Mouse (Mus musculus) limb, embryonic 12.5 days (tissue): Measurements from ENCODE around the gene Ptpn11. TPM values are rescaled to one million over a fixed set of nuclear protein-coding genes. Genes with fewer than 3 reads are reported as not detected.
"Not testable (repeated sequence)": the region's sequence is repeated elsewhere in the genome, so short reads cannot be mapped to it uniquely, and the experiment has no call there.

Source experiments
- ATAC-seq: fragments of 200-750 bp; cut with Nextera tagmentation; 2 replicates; pipeline ENCODE4 v1.8.0; 2017; ENCODE audit warnings: low read depth, moderate TSS enrichment; ENCODE audit not compliant: insufficient number of reproducible peaks, insufficient read depth, low FRiP score, low TSS enrichment
- H3K27ac ChIP-seq: fragments of 300-500 bp; sonication (generic); 2 replicates; pipeline ENCODE4 v1.5.1; 2016; ENCODE audit warnings: mild to moderate bottlenecking, moderate library complexity
- H3K27me3 ChIP-seq: fragments of 300-500 bp; sonication (generic); 2 replicates; pipeline ENCODE4 v1.6.1; 2016; ENCODE audit warnings: mild to moderate bottlenecking, moderate library complexity
- H3K36me3 ChIP-seq: fragments of 300-500 bp; sonication (generic); 2 replicates; pipeline ENCODE4 v1.6.1; 2016; ENCODE audit warnings: mild to moderate bottlenecking, moderate library complexity
- H3K4me1 ChIP-seq: fragments of 300-500 bp; sonication (generic); replicated peaks from 2 replicates; pipeline ENCODE4 v1.6.1; 2016
- H3K4me2 ChIP-seq: fragments of 300-500 bp; sonication (generic); 2 replicates; pipeline ENCODE4 v1.6.1; 2016; ENCODE audit warnings: mild to moderate bottlenecking, moderate library complexity
- H3K4me3 ChIP-seq: fragments of 300-500 bp; sonication (generic); replicated peaks from 2 replicates; pipeline ENCODE4 v1.5.1; 2016; ENCODE audit warnings: mild to moderate bottlenecking
- H3K9ac ChIP-seq: fragments of 300-500 bp; sonication (generic); replicated peaks from 2 replicates; pipeline ENCODE4 v1.6.1; 2016; ENCODE audit warnings: mild to moderate bottlenecking, moderate library complexity
- H3K9me3 ChIP-seq: fragments of 300-500 bp; sonication (generic); 2 replicates; pipeline ENCODE4 v1.6.1; 2016; ENCODE audit warnings: mild to moderate bottlenecking, moderate library complexity
- WGBS: fragments of 180-500 bp; shearing (Covaris S2); methylation state at CpG from one replicate; pipeline ENCODE4 v1.1.7; 2016; 5-methylcytosine and 5-hydroxymethylcytosine counted together
- polyA plus RNA-seq: library from polyadenylated mRNA; unstranded; fragments of >200 nt; fragmentation: Nextera tagmentation; extraction: Ambion mirVana; gene quantifications from 2 replicates; pipeline ENCODE4 v1.2.1, GENCODE M21; 2016

Gene Ptpn11
- polyA plus RNA-seq, result 23.3 and 23.8 TPM in 2 replicates

DNA sequence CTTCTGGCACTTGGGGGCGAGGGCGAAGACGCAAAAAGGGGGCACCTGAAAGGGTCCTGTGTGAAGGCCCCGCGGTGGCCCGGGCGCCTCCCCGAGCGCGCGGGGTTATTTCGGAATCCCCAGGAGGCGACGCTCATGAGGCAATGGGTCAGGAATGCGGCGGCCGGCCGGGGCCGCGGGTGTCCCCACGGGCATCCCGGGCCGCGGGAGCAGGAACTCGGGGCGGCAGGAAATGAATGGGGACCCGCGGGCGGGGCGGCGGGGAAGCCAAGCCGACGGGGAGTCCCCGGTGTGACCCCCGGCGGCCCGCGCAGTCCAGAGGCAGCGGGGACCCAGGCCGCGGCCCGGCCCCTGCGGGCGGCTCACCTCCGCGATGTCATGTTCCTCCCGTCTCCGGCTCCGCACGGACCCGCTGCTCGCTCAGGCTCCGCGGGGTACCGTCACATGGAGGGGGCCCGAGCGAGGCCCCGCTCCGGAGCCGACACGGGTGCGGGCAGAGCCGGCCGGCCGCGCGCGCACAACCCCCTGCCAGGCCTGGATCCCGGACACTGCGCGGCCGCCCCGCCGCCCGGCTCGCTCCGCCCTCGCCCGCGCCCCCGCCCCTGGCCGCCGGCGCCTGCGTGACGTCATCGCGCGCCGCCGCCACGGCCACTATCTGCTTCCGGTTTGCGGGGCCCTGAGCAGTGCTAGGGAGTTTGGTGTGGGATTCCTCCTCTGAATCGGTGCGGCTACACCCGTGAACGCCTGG is at the start of gene Ptpn11:
TSS of gene Ptpn11 (minus strand) at position 562 of the 748 bp plus-strand sequence.
- H3K4me2 ChIP-seq, result peak within 1 kb of the TSS; percentile 73
- H3K9me3 ChIP-seq, result no peaks in the 10 kb centered on the region
- WGBS, result under 1% methylated on average over 98 of the region's 98 CpGs
- peak within 1 kb of the TSS; percentile 83 for H3K27ac ChIP-seq
- peaks cover 29% of the 10 kb centered on the region for H3K4me1 ChIP-seq
- H3K4me3 ChIP-seq, result peak within 1 kb of the TSS; percentile 95
- peak; percentile 86 for ATAC-seq
- no peaks in the 10 kb centered on the region for H3K27me3 ChIP-seq
- H3K36me3 ChIP-seq, result no peaks in the 10 kb centered on the region
- peak within 1 kb of the TSS; percentile 95 for H3K9ac ChIP-seq

DNA sequence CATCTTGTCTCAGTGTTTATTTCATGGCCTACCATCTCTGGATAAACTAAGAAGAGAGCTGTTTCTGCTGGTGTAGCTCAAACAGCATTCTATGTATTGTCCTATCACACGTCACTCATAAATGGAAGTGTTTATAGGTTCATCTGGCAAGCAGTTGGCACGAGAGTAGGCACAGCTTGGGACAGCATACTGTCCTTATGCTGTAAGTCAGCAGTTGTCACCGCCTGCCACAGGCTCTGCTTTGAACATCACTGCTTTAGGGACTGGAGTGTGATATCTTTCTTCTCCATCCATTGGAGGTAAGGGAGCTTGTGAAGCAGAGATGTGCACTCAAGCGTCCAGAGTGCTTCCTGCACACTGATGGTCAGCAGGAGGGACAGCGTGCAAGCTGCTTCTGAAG is 48.6 kb upstream of the Ptpn11 start:
- Histone ChIP-seq H3K9ac (no peak overlapping the region), H3K36me3 (no peaks in the 10 kb centered on the region), H3K4me1 (no peaks in the 10 kb centered on the region), H3K4me2 (no peak overlapping the region), H3K9me3 (no peaks in the 10 kb centered on the region), H3K4me3 (no peak overlapping the region), H3K27ac (no peak overlapping the region), H3K27me3 (no peaks in the 10 kb centered on the region)
- ATAC-seq, result no peak
- WGBS, result 78% methylated on average over 5 of the region's 5 CpGs

DNA sequence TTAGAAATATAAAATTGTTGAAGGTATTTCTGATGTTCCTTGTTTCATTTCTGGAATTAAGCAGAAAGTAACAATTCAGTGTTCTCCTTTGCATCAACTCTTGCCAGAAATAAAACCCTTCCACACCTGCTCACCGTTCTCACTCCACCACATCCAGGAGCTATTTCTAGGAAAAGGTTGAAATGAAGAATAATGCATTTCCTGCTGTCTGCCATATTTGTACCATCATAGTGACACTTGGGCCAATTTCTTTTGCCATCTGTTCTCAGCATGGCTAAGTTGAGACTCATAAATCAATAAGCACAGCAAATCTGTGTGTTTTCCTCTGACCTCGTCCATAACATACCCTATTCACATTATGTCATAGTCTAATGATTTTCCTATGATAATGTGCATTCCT is 47.0 kb upstream of the Ptpn11 start:
- no peak overlapping the region for H3K9ac ChIP-seq
- no peak overlapping the region for H3K4me3 ChIP-seq
- 73% methylated on average over 2 of the region's 2 CpGs for WGBS
- H3K27ac ChIP-seq, result no peak overlapping the region
- no peaks in the 10 kb centered on the region for H3K4me1 ChIP-seq
- H3K36me3 ChIP-seq, result no peaks in the 10 kb centered on the region
- no peak for ATAC-seq
- H3K4me2 ChIP-seq, result no peak overlapping the region
- H3K27me3 ChIP-seq, result no peaks in the 10 kb centered on the region
- no peaks in the 10 kb centered on the region for H3K9me3 ChIP-seq

DNA sequence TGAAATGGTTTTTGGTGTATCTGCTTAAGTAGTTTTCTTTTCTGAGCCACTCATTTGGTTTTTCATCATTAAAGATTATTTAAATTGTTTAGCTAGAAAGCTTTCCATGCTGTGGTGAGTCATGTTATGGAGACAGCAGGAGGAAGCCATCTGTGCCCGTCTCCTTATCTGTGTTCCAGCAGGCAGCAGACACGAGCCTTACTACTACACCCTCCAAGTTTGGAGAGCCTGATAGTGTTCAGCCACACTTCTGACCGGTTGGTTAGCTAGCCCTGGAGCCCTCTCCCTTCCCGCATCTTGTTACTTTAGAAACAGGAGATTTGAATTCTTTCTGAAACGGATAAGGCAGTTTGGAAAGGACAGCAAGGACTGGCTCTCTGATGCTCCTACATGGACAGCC is 45.0 kb upstream of the Ptpn11 start:
- no peak overlapping the region for H3K4me3 ChIP-seq
- no peak for ATAC-seq
- no peaks in the 10 kb centered on the region for H3K36me3 ChIP-seq
- 83% methylated on average over 5 of the region's 5 CpGs for WGBS
- H3K4me1 ChIP-seq, result no peaks in the 10 kb centered on the region
- no peaks in the 10 kb centered on the region for H3K27me3 ChIP-seq
- H3K27ac ChIP-seq, result no peak overlapping the region
- H3K9me3 ChIP-seq, result no peaks in the 10 kb centered on the region
- no peak overlapping the region for H3K4me2 ChIP-seq
- no peak overlapping the region for H3K9ac ChIP-seq

DNA sequence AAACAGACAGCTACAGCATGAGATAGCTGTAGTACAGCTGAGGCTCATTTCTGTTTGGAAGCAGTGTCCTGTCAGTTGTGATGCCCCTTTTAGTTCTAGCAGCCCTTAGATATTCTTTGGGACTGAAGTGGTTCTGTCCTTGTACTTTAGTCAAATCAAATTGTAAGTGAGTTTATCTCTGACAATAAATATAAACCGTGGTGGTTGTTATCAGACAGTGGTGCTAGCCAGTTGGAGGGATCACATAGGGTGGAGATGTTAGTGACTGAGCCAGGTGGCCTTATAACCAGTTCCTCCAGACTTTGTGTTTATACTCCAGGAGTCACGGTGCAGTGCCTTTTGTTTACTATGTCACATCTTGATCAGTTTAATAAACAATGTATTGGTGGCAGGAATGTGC is 42.5 kb upstream of the Ptpn11 start:
- WGBS, result 85% methylated on average over 2 of the region's 2 CpGs
- no peak overlapping the region for H3K9ac ChIP-seq
- H3K27me3 ChIP-seq, result no peaks in the 10 kb centered on the region
- H3K27ac ChIP-seq, result no peak overlapping the region
- H3K4me2 ChIP-seq, result no peak overlapping the region
- no peak overlapping the region for H3K4me3 ChIP-seq
- no peaks in the 10 kb centered on the region for H3K36me3 ChIP-seq
- ATAC-seq, result no peak
- H3K9me3 ChIP-seq, result 0 out of 2 replicates have a peak, but pooled peaks cover 4% of the 10 kb centered on the region
- H3K4me1 ChIP-seq, result no peaks in the 10 kb centered on the region

DNA sequence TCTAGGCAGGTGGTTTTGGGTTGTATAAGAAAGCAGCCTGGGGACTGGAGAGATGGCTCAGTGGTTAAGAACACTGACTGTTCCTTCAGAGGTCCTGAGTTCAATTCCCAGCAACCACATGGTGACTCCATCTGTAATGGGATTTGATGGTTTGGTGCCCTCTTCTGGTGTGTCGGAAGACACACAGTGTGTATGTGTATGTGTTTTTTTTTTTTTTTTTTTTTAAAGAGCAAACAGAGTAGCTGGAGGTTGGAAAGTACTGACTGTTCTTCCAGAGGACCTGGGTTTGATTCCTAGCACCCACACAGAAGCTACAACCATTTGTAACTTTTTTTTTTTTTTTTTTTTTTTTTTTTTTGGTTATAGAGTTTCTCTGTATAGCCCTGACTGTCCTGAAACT is 41.6 kb upstream of the Ptpn11 start:
- Histone ChIP-seq H3K4me3 (no peak overlapping the region), H3K9me3 (0 out of 2 replicates have a peak, but pooled peaks cover 4% of the 10 kb centered on the region), H3K4me1 (no peaks in the 10 kb centered on the region), H3K4me2 (no peak overlapping the region), H3K36me3 (no peaks in the 10 kb centered on the region), H3K27ac (no peak overlapping the region), H3K27me3 (no peaks in the 10 kb centered on the region), H3K9ac (no peak overlapping the region)
- no peak for ATAC-seq
- 95% methylated on average over 1 of the region's 1 CpGs for WGBS

DNA sequence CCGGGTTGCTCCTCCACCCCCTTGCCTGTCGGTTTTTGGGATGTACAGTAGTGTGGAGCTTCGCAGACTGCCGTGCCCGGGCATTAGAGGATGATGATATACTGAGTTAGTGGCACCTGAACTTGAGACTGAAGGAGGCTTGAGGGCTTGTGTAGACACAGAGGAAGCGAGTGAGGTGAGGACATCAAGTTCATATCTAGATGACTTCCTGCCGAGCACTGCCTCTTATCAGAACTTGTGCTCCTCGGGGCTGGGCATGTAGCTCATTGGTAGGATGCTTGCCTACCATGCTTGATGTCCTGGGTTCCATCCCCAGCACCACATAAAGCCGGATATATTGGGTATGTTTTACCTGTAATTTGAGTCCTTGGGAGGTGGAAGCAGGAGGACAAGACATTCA is 39.6 kb upstream of the Ptpn11 start:
- H3K9ac ChIP-seq, result no peak overlapping the region
- 0 out of 2 replicates have a peak, but pooled peaks cover 4% of the 10 kb centered on the region for H3K9me3 ChIP-seq
- no peak for ATAC-seq
- 91% methylated on average over 9 of the region's 9 CpGs for WGBS
- H3K4me1 ChIP-seq, result no peaks in the 10 kb centered on the region
- no peak overlapping the region for H3K4me2 ChIP-seq
- no peak overlapping the region for H3K27ac ChIP-seq
- no peaks in the 10 kb centered on the region for H3K27me3 ChIP-seq
- H3K36me3 ChIP-seq, result no peaks in the 10 kb centered on the region
- H3K4me3 ChIP-seq, result no peak overlapping the region

DNA sequence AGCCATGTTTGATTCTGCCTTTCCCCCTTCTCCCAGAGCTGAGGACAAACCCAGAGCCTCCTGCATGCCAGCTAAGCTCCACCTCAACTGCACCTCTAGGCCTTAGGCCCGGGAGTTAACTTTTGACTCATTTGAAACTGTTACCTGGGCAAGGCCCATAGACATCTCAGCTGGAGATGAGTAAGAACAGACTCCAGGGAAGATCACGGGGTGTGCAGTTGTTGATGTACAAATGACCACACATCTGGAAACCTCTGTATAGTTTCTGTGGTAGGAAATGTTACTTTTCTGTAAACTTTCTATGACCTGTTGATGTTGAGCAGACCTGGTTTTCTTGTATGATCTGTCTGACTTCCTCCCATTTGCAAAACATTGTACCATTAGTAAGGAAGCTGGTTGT is 38.0 kb upstream of the Ptpn11 start:
- Histone ChIP-seq H3K36me3 (no peaks in the 10 kb centered on the region), H3K4me3 (no peak overlapping the region), H3K27ac (no peak overlapping the region), H3K9ac (no peak overlapping the region), H3K4me2 (no peak overlapping the region), H3K27me3 (no peaks in the 10 kb centered on the region), H3K4me1 (no peaks in the 10 kb centered on the region), H3K9me3 (0 out of 2 replicates have a peak, but pooled peaks cover 4% of the 10 kb centered on the region)
- 85% methylated on average over 2 of the region's 2 CpGs for WGBS
- ATAC-seq, result no peak

DNA sequence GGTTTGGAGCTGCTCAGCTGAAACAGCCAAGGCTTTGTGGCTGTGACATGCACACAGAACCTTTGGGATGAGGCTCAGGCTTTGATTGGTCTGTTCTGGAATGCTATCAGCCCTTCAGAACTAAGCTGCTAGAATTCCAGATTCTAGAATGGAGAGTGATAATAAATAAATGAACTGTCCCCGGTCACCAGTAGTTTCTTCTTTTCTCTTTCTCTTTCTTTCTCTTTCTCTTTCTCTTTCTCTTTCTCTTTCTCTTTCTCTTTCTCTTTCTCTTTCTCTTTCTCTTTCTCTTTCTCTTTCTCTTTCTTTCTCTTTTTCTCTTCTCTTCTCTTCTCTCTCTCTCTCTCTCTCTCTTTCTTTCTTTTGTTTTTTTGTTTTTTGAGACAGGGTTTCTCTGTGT is 36.1 kb upstream of the Ptpn11 start:
- not testable (repeated sequence) for H3K27ac ChIP-seq, H3K9me3 ChIP-seq, H3K4me1 ChIP-seq, ATAC-seq, H3K27me3 ChIP-seq, H3K4me3 ChIP-seq, H3K9ac ChIP-seq, H3K4me2 ChIP-seq, H3K36me3 ChIP-seq
- WGBS, result 94% methylated on average over 1 of the region's 1 CpGs

DNA sequence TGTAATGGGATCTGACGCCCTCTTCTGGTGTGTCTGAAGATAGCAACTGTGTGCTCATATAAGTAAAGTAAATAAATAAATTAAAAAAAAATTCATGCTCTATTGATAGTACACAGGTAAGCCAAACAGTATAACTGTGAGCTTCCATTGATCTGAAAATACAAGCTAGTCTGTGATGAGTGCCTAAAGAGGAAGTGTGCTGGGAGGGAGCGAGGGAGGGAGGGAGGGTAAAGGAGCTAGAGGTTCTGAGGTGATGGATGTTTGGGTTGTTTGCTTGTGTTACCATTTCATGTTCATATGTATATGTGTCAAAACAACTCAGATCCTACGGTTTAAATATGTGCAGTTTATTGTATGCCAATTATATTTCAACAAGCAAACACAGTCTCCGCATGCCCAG is 35.6 kb upstream of the Ptpn11 start:
- Histone ChIP-seq H3K9ac (no peak overlapping the region), H3K4me3 (no peak overlapping the region), H3K4me2 (no peak overlapping the region), H3K27ac (no peak overlapping the region), H3K9me3 (0 out of 2 replicates have a peak, but pooled peaks cover 4% of the 10 kb centered on the region), H3K36me3 (no peaks in the 10 kb centered on the region), H3K27me3 (no peaks in the 10 kb centered on the region), H3K4me1 (peaks cover under 1% of the 10 kb centered on the region; the same call in 1 of the 2 replicates)
- 86% methylated on average over 4 of the region's 4 CpGs for WGBS
- no peak for ATAC-seq

DNA sequence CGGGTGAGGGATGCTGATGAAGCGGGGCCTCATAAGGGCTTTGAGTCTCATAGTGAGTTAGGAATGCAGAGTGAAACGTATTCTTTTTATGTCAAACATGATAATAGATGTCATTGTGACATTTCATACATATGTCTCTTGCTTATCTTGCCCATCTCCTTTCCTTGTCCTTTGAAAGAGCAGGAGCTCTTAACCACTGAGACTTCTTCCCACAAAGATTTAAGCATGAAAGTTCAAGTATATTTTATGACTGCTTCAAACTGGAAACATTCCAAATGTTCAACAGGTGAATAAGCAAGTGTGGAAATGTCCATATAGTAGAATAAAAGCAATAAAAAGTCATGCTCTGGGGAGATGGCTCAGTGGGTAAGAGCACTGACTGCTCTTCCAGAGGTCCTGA is 35.2 kb upstream of the Ptpn11 start:
- 87% methylated on average over 3 of the region's 3 CpGs for WGBS
- Histone ChIP-seq H3K4me3 (no peak overlapping the region), H3K9ac (no peak overlapping the region), H3K9me3 (0 out of 2 replicates have a peak, but pooled peaks cover 4% of the 10 kb centered on the region), H3K4me2 (no peak overlapping the region), H3K36me3 (no peaks in the 10 kb centered on the region), H3K4me1 (peaks cover 5% of the 10 kb centered on the region), H3K27ac (no peak overlapping the region), H3K27me3 (no peaks in the 10 kb centered on the region)
- no peak for ATAC-seq

DNA sequence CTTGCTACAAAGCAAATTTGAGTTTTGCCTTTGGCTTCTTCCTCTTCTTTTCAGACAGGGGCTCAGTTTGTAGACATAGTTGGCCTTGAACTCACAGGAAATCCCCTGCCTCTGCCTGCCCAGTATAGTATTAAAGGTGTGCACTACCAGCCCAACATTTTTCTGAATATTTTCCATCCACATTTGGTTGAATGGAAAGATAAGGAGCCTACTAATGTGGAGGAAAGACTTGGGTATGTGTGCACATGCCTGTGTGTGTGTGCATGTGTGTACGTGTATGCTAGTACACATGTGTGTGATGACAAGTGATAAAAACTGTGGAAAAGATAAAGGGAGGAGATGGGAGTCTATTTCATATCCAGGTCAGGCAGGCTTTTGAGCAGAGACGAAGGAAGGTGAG is 34.7 kb upstream of the Ptpn11 start:
- 0 out of 2 replicates have a peak, but pooled peaks cover 4% of the 10 kb centered on the region for H3K9me3 ChIP-seq
- 84% methylated on average over 2 of the region's 2 CpGs for WGBS
- H3K4me3 ChIP-seq, result no peak overlapping the region
- H3K4me1 ChIP-seq, result peaks cover 10% of the 10 kb centered on the region
- no peak for ATAC-seq
- no peak overlapping the region for H3K27ac ChIP-seq
- no peak overlapping the region for H3K4me2 ChIP-seq
- H3K9ac ChIP-seq, result no peak overlapping the region; the same call in 1 of the 2 replicates
- H3K27me3 ChIP-seq, result no peaks in the 10 kb centered on the region
- no peaks in the 10 kb centered on the region for H3K36me3 ChIP-seq
